Mouse (Mus musculus) forebrain, embryonic 11.5 days (tissue): ENCODE data around the gene Fam24b. TPM values are rescaled to one million over a fixed set of nuclear protein-coding genes. Genes with fewer than 3 reads are reported as not detected.

Experiments
- ATAC-seq: fragments of 200-750 bp; cut with Nextera tagmentation; replicated peaks from 2 replicates; pipeline ENCODE4 v1.8.0; 2017; ENCODE audit warnings: moderate TSS enrichment; ENCODE audit not compliant: low FRiP score
- DNase-seq: peaks from one replicate; pipeline ENCODE4 v3.0.0-alpha.2; 2017; ENCODE audit warnings: low spot score
- H3K27ac ChIP-seq: fragments of 300-500 bp; sonication (generic); 2 replicates; pipeline ENCODE4 v1.5.1; 2014; ENCODE audit warnings: low read depth, low read length
- H3K27me3 ChIP-seq: fragments of 300-500 bp; sonication (generic); 2 replicates; pipeline ENCODE4 v1.6.1; 2014; ENCODE audit warnings: mild to moderate bottlenecking, low read length, mixed read lengths; ENCODE audit not compliant: control insufficient read depth, insufficient read depth
- H3K36me3 ChIP-seq: fragments of 300-500 bp; sonication (generic); 2 replicates; pipeline ENCODE4 v1.6.1; 2014; ENCODE audit warnings: mild to moderate bottlenecking, low read length, moderate library complexity, mixed read lengths; ENCODE audit not compliant: control insufficient read depth, insufficient read depth
- H3K4me1 ChIP-seq: fragments of 300-500 bp; sonication (generic); replicated peaks from 2 replicates; pipeline ENCODE4 v1.6.1; 2014; ENCODE audit warnings: low read length, mixed read lengths; ENCODE audit not compliant: control insufficient read depth, insufficient read depth
- H3K4me2 ChIP-seq: fragments of 300-500 bp; sonication (generic); 2 replicates; pipeline ENCODE4 v1.6.1; 2014; ENCODE audit warnings: low read depth, mild to moderate bottlenecking, low read length, moderate library complexity, mixed read lengths; ENCODE audit not compliant: severe bottlenecking
- H3K4me3 ChIP-seq: fragments of 300-500 bp; sonication (generic); 2 replicates; pipeline ENCODE4 v1.5.1; 2014; ENCODE audit warnings: low read depth, low read length
- H3K9ac ChIP-seq: fragments of 300-500 bp; sonication (generic); 2 replicates; pipeline ENCODE4 v1.6.1; 2014; ENCODE audit warnings: low read length
- H3K9me3 ChIP-seq: fragments of 300-500 bp; sonication (generic); 2 replicates; pipeline ENCODE4 v1.6.1; 2016; ENCODE audit warnings: low read length, mixed read lengths; ENCODE audit not compliant: control insufficient read depth
- WGBS: fragments of 180-500 bp; shearing (Covaris S2); extraction: QIAGEN DNeasy Blood & Tissue Kit; methylation state at CpG from one replicate; pipeline ENCODE4 v1.1.7; 2014; 5-methylcytosine and 5-hydroxymethylcytosine counted together
- polyA plus RNA-seq: library from polyadenylated mRNA; unstranded; fragments of >200 nt; fragmentation: Nextera tagmentation; extraction: Ambion mirVana; gene quantifications from 2 replicates; pipeline ENCODE4 v1.2.1, GENCODE M21; 2014

Gene Fam24b
- polyA plus RNA-seq, 1 experiment from 2014 or later, result not detected

DNA sequence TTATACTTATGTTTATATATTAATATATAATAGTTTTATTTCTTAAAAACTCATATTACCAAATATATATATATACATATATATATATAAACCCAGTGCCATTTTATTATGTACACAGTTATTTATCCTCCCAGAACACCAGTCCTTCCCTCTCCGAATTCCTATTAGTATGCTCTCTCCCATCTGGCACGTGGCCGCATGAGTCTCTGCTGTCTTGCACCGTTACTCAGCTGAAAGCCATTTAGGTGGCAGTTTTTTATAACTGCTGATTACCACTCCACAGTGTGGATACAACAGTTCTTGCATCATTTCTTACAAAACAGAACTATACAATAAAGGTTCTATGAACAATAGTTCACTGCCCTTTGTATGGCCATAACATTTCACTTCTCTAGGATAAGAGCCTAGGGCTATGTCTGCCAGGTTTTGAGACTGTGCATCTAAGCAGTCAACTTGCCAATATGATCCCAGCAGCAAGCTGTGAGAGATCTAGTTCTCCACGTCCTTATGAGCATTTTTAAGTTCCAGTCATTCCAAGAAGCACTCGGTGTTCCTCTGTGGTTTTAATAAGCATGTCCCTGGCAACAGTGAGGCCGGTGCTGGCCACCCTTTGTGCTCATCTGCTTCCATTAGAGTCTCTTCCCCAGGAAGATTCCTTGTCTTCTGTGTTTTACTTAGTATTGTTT, 16.7 kb upstream of the Fam24b start:
- no peak overlapping the region for H3K27ac ChIP-seq
- no peaks in the 10 kb centered on the region for H3K27me3 ChIP-seq
- no peak overlapping the region for H3K4me2 ChIP-seq
- H3K4me1 ChIP-seq, result no peaks in the 10 kb centered on the region
- H3K9me3 ChIP-seq, result no peaks in the 10 kb centered on the region
- no peak overlapping the region for H3K4me3 ChIP-seq
- no peak overlapping the region for H3K9ac ChIP-seq
- DNase-seq (no peak), ATAC-seq (no peak)
- WGBS, result 86% methylated on average over 7 of the region's 7 CpGs
- H3K36me3 ChIP-seq, result peaks cover 3% of the 10 kb centered on the region

DNA sequence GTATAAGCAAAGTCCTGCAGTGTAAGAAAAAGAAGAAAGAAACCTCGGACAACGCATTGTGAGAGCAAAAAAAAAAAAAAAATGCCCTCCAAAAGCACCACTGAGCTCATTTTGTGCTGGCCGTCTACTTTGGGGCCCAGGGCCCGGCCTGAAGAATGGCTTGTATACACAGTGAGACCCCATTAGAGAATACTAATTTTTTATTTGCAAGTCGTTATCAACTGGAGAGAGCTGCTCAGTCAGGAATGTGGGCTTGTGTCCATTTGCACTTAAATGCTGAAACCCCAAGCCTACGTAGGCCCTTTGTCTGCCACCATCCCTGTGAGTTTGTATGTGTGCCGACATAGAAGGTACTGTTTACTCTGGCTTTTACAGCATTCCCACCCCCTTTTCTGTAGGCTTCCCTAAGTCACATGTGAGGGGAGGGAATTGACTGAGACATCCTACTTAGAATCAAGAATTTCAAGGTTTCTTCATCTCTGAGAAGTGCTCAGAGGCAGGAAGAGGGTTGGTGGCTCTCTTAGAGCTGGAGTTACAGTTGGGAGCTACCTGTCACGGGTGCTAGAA, 8.3 kb upstream of the Fam24b start:
- no peak overlapping the region for H3K4me2 ChIP-seq
- no peaks in the 10 kb centered on the region for H3K27me3 ChIP-seq
- no peak overlapping the region for H3K4me3 ChIP-seq
- no peak overlapping the region for H3K27ac ChIP-seq
- H3K4me1 ChIP-seq, result no peaks in the 10 kb centered on the region
- DNase-seq (no peak), ATAC-seq (no peak)
- no peaks in the 10 kb centered on the region for H3K36me3 ChIP-seq
- H3K9me3 ChIP-seq, result no peaks in the 10 kb centered on the region
- WGBS, result 43% methylated on average over 8 of the region's 8 CpGs
- H3K9ac ChIP-seq, result no peak overlapping the region; the same call in 1 of the 2 replicates

DNA sequence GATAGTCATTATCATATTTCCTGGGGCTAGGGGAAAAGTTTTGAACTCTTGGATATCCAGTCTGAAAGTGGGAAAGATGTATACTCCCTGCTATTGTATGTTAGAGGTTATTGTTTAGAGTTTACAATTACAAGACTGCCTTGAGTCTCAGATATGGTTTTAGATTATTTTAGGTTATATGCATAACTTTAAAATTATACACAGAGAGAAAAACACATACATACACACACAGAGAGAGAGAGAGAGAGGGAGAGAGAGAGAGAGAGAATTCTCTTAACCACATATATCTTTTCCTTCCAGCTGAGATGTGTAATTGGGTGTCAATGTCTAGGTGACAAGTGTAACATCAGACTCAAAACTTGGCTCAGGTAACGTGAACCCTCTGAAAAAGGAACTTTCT, 4.2 kb upstream of the Fam24b start, which contains the start of gene Fam24a:
Gene Fam24a (plus strand): TSS at position 301 of the 400 bp plus-strand sequence.
- no peaks in the 10 kb centered on the region for H3K9me3 ChIP-seq
- no peak within 1 kb of the TSS for H3K4me2 ChIP-seq
- H3K36me3 ChIP-seq, result no peaks in the 10 kb centered on the region
- H3K27ac ChIP-seq, result no peak within 1 kb of the TSS
- H3K4me3 ChIP-seq, result no peak within 1 kb of the TSS
- no peak within 1 kb of the TSS for H3K9ac ChIP-seq
- H3K4me1 ChIP-seq, result no peaks in the 10 kb centered on the region
- no peaks in the 10 kb centered on the region for H3K27me3 ChIP-seq
- DNase-seq (no peak), ATAC-seq (no peak)
- WGBS, result 53% methylated on average over 1 of the region's 1 CpGs

DNA sequence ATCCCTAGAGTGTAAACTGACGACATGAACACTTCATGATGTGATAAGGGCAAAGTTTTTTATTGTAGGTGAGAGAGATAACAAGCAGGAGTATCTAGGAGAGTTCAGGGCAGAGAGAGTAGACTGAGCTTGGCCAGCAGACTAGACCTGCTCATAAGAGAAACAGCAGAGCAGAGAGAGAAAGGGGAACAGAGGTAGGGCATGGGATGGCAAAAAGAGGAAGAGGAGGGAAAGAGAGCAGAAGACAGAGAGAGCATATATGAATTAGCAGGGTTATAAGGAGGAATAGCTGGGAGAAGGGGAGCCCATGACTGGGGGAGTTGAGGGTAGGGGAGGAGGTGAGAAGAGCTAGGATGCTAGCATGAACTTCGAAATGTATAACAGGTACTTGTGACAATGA, 2.4 kb upstream of the Fam24b start:
- DNase-seq, result no peak
- Histone ChIP-seq H3K4me3 (no peak overlapping the region), H3K4me1 (no peaks in the 10 kb centered on the region), H3K9ac (no peak overlapping the region), H3K27me3 (no peaks in the 10 kb centered on the region), H3K9me3 (no peaks in the 10 kb centered on the region), H3K36me3 (no peaks in the 10 kb centered on the region), H3K4me2 (no peak overlapping the region), H3K27ac (no peak overlapping the region)
- ATAC-seq, result no peak
- 77% methylated on average over 2 of the region's 2 CpGs for WGBS

DNA sequence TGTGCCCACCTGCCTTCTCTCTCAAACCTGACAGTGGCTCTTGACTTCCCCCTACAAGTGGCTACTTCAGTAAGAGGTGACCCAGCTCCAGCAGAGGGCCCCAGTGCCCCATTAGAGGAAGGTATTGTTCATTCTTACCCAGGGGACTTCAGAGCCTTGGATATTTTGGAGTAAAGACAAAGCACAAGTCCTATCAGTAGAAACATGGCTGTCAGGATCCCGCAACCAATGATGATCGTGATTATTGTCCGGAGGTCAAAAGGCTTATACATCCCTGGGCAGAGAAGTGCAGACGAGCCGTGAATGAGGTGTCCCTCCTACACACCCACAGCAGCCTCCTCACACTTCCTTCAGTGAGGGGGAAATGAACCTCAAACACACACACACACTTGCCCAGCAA, 2.3 kb downstream of the Fam24b start:
- no peaks in the 10 kb centered on the region for H3K4me1 ChIP-seq
- no peak overlapping the region for H3K9ac ChIP-seq
- no peaks in the 10 kb centered on the region for H3K27me3 ChIP-seq
- 90% methylated on average over 5 of the region's 5 CpGs for WGBS
- no peak overlapping the region for H3K27ac ChIP-seq
- H3K4me3 ChIP-seq, result no peak overlapping the region
- H3K4me2 ChIP-seq, result no peak overlapping the region
- no peak for DNase-seq
- ATAC-seq, result no peak
- no peaks in the 10 kb centered on the region for H3K9me3 ChIP-seq
- H3K36me3 ChIP-seq, result no peaks in the 10 kb centered on the region

DNA sequence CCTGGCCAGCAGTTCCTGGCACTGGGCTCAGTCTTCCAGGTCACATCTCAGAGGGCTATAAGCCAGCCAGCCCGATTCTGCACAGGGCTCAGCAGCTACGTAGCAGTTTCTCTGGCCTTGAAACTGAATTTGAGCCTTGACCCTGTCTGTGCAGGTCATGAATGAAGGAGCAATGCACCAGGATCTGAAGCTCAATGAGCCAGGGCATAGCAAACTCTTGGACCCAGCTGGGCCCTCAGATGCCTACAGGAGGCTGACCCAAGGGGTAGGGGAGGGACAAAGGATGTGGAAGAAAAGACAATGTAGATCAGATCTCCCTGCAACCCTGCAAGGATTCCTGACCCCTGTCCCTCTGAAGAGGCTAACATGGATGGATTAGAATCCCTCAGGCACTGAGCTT, 7.1 kb downstream of the Fam24b start, which contains the start of gene Cuzd1:
Gene Cuzd1 (minus strand): TSS at position 101 of the 400 bp plus-strand sequence.
- Histone ChIP-seq H3K4me2 (no peak within 1 kb of the TSS), H3K27me3 (no peaks in the 10 kb centered on the region), H3K36me3 (no peaks in the 10 kb centered on the region), H3K9me3 (no peaks in the 10 kb centered on the region), H3K4me1 (no peaks in the 10 kb centered on the region), H3K27ac (no peak within 1 kb of the TSS), H3K9ac (no peak within 1 kb of the TSS), H3K4me3 (no peak within 1 kb of the TSS)
- no peak for ATAC-seq
- DNase-seq, result no peak
- WGBS, result 88% methylated on average over 2 of the region's 2 CpGs

DNA sequence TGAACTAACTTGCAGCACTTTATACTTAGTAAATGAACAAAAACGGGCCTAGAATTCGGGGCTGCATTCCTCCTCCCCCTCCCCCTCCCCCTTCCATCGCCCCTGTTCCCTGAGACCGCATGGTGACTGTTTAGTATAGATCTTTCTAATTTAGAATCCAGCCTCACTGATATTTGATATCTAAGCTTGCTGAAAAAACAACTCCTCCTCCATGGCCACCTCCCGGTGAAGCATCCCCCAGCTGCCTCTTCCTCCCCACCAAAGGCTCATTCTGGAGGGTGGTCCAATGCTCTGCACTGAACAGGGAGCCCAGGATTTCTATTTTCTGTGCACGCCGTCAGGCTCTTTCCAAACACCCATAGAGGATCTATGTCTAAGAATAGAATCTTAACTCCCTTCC, 11.0 kb downstream of the Fam24b start:
- no peak overlapping the region for H3K4me2 ChIP-seq
- no peak for ATAC-seq
- no peak overlapping the region for H3K4me3 ChIP-seq
- H3K9me3 ChIP-seq, result no peaks in the 10 kb centered on the region
- H3K27me3 ChIP-seq, result no peaks in the 10 kb centered on the region
- DNase-seq, result no peak
- no peaks in the 10 kb centered on the region for H3K4me1 ChIP-seq
- no peak overlapping the region for H3K9ac ChIP-seq
- no peak overlapping the region for H3K27ac ChIP-seq
- WGBS, result 78% methylated on average over 5 of the region's 7 CpGs
- H3K36me3 ChIP-seq, result no peaks in the 10 kb centered on the region

DNA sequence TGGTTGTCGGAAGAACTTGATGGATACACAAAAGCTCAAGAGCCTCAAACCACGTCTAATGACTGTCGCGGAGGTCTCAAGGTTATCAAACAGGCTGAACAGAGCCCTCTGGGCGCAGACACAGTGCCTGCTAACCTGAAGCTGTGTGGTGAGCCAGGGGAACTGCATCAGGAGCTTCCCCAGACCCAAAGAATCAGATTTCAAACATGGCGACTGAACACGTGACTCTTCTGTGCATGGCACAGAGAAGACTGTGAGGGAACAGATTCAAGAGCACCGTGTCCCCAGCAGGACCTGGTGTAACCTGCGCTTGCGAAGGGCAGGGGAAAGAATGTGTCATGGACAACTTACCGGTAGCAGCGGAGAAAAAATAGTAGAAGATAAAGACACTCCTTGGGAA, 11.7 kb downstream of the Fam24b start:
- no peak for ATAC-seq
- H3K27ac ChIP-seq, result no peak overlapping the region
- H3K4me1 ChIP-seq, result no peaks in the 10 kb centered on the region
- no peaks in the 10 kb centered on the region for H3K27me3 ChIP-seq
- no peak for DNase-seq
- H3K9me3 ChIP-seq, result no peaks in the 10 kb centered on the region
- WGBS, result 76% methylated on average over 12 of the region's 12 CpGs
- H3K4me3 ChIP-seq, result no peak overlapping the region
- no peaks in the 10 kb centered on the region for H3K36me3 ChIP-seq
- H3K9ac ChIP-seq, result no peak overlapping the region
- no peak overlapping the region for H3K4me2 ChIP-seq

DNA sequence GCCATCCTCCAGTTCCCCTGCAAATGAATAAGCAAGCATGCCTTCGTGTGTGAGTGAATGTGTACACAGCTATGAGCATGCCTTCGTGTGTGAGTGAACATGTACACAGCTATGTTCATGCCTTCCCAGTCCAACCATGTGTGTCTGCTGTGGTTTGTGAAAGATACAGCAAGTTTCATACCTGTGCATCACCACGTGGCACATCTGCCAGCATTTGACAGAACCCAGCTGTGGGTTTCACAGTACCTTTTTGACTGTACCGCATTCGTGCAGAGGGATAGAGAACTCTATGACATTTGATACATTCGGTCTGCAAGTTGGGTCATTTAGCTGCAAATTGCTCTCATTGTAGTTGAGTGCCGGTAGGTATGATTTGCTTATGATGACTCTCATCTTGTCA, 14.8 kb downstream of the Fam24b start:
- DNase-seq (no peak), ATAC-seq (no peak)
- Histone ChIP-seq H3K9ac (no peak overlapping the region), H3K9me3 (no peaks in the 10 kb centered on the region), H3K36me3 (no peaks in the 10 kb centered on the region), H3K4me3 (no peak overlapping the region), H3K4me1 (no peaks in the 10 kb centered on the region), H3K27me3 (no peaks in the 10 kb centered on the region), H3K27ac (no peak overlapping the region), H3K4me2 (no peak overlapping the region)
- 88% methylated on average over 7 of the region's 7 CpGs for WGBS
